Mouse (Mus musculus): ENCODE measurements around the gene Hectd2. TPM values are rescaled to one million over a fixed set of nuclear protein-coding genes. Genes with fewer than 3 reads are reported as not detected.

The Hectd2 gene
- total and polyA plus RNA-seq, 3 experiments, result 0.82 to 2.1 (median 1.8) TPM

DNA sequence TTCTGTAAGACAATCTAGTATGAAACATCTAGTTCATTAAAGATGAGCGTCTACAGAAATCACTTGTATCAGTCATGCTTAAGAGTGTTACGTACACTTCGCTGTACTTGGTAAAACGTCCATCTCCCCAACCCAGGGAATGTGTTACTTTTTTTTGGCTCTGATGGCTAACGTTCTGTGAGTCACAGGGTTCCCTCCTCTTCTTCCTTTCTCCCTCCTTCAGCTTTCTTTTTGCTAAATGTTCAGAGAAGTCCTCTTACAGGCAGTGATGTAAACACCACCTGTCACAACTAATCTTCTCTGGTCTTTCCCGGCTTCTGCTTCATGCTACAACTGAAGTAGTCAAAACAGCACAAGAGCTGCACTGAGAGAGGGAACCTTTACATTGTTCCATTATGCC lies 20.7 kb downstream of the Hectd2 start:
- Histone ChIP-seq H3K27ac (no peak overlapping the region), H3K4me3 (no peak overlapping the region), H3K36me3 (ENCODE audit: control insufficient read depth, insufficient read depth, low read length) (no peaks in the 10 kb centered on the region), H3K27me3 (ENCODE audit: control insufficient read depth, insufficient read depth, low read length) (no peaks in the 10 kb centered on the region), H3K9ac (ENCODE audit: low read depth, low read length) (no peak overlapping the region), H3K79me2 (replicated peaks; ENCODE audit: control insufficient read depth, insufficient read depth, low read length) (no peaks in the 10 kb centered on the region), H3K4me1 (ENCODE audit: control insufficient read depth, insufficient read depth, low read length) (no peaks in the 10 kb centered on the region)
- DNase-seq, result no peak
- TF ChIP-seq CTCF (IDR thresholded peaks at IDR 0.05) (no peak), EP300 (IDR thresholded peaks at IDR 0.05; ENCODE audit: insufficient read depth, low read depth, low read length) (no peak), POLR2A (IDR thresholded peaks at IDR 0.05; ENCODE audit: insufficient read depth, low read depth, low read length) (no peak)
- 86% methylated on average over 6 of the region's 6 CpGs for WGBS
- intact Hi-C loops (cut with DNase I), result no loop called here

DNA sequence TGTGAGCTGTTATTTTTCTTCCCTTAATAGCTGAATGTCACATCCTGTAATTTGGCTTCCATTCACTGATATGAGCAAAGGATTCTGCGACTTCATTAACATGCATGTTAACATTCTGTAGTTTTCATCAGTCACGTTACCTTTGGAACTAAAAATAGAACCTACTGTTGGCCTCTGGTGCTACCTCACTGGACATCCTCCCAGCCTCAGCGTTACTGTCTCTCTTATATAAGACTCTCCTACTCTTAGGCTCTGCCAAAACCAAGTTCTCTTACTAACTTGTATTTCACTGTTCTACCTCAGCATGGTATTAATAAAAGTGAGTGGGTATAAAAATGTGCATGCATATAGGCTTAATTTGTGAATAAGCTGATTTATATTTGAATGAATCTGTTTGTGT lies 26.4 kb downstream of the Hectd2 start:
- Histone ChIP-seq H3K79me2 (replicated peaks; ENCODE audit: control insufficient read depth, insufficient read depth, low read length) (no peaks in the 10 kb centered on the region), H3K9ac (ENCODE audit: low read depth, low read length) (no peak overlapping the region), H3K4me1 (ENCODE audit: control insufficient read depth, insufficient read depth, low read length) (no peaks in the 10 kb centered on the region), H3K36me3 (ENCODE audit: control insufficient read depth, insufficient read depth, low read length) (no peaks in the 10 kb centered on the region), H3K27ac (no peak overlapping the region), H3K27me3 (ENCODE audit: control insufficient read depth, insufficient read depth, low read length) (no peaks in the 10 kb centered on the region), H3K4me3 (no peak overlapping the region)
- WGBS, result 20% methylated on average over 3 of the region's 3 CpGs
- TF ChIP-seq CTCF (IDR thresholded peaks at IDR 0.05) (no peak), EP300 (IDR thresholded peaks at IDR 0.05; ENCODE audit: insufficient read depth, low read depth, low read length) (no peak), POLR2A (IDR thresholded peaks at IDR 0.05; ENCODE audit: insufficient read depth, low read depth, low read length) (no peak)
- no peak for DNase-seq
- intact Hi-C loops (cut with DNase I), result no loop called here

DNA sequence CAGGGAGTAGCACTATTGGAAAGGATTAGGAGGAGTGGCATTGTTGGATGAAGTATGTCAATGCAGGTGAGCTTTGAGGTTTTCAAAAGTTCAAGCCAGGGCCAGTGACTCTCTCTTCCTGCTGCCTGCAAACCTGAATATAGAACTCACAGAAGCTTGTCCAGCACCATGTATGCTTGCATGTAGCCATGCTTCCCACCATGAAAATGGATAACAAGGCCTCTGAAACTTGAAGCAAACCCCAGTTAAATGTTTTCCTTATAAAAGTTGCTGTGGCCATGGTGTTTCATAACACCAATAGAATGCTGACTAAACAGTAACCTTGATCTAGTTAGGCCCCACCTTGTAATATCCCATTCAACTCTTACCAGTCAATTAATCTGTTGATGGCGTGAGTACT lies 27.7 kb downstream of the Hectd2 start:
- Histone ChIP-seq H3K36me3 (ENCODE audit: control insufficient read depth, insufficient read depth, low read length) (no peaks in the 10 kb centered on the region), H3K27ac (no peak overlapping the region), H3K79me2 (replicated peaks; ENCODE audit: control insufficient read depth, insufficient read depth, low read length) (no peaks in the 10 kb centered on the region), H3K27me3 (ENCODE audit: control insufficient read depth, insufficient read depth, low read length) (no peaks in the 10 kb centered on the region), H3K4me3 (no peak overlapping the region), H3K9ac (ENCODE audit: low read depth, low read length) (no peak overlapping the region), H3K4me1 (ENCODE audit: control insufficient read depth, insufficient read depth, low read length) (no peaks in the 10 kb centered on the region)
- 96% methylated on average over 1 of the region's 1 CpGs for WGBS
- TF ChIP-seq CTCF (IDR thresholded peaks at IDR 0.05), result no peak
- no peak for TF ChIP-seq EP300 (IDR thresholded peaks at IDR 0.05; ENCODE audit: insufficient read depth, low read depth, low read length)
- TF ChIP-seq POLR2A (IDR thresholded peaks at IDR 0.05; ENCODE audit: insufficient read depth, low read depth, low read length), result no peak
- DNase-seq, result no peak
- intact Hi-C loops (cut with DNase I), result no loop called here

DNA sequence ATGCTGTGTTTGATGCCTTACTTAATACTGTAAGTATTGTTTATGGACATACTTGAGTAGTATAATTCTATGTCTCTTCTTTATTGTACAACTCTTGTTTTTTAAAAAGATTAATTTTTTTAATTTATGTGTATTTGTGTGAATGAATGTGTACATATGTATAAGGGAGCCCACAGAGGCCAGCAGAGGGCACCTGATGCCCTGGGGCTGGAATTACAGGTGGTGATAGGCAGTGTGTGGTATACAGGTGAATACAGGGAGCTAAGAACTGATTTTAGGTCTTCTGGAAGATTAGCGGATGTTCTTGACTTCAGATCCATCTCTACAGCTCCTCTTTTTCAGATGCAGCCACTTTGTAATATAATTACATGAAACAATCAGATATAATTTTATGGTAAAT lies 31.1 kb downstream of the Hectd2 start:
- intact Hi-C loops (cut with DNase I), result no loop called here
- Histone ChIP-seq H3K4me3 (no peak overlapping the region), H3K79me2 (replicated peaks; ENCODE audit: control insufficient read depth, insufficient read depth, low read length) (no peaks in the 10 kb centered on the region), H3K27me3 (ENCODE audit: control insufficient read depth, insufficient read depth, low read length) (no peaks in the 10 kb centered on the region), H3K27ac (no peak overlapping the region), H3K4me1 (ENCODE audit: control insufficient read depth, insufficient read depth, low read length) (no peaks in the 10 kb centered on the region), H3K36me3 (ENCODE audit: control insufficient read depth, insufficient read depth, low read length) (no peaks in the 10 kb centered on the region), H3K9ac (ENCODE audit: low read depth, low read length) (no peak overlapping the region)
- WGBS, result 100% methylated on average over 1 of the region's 1 CpGs
- no peak for DNase-seq
- peak; percentile 27 for TF ChIP-seq CTCF (IDR thresholded peaks at IDR 0.05)
- no peak for TF ChIP-seq EP300 (IDR thresholded peaks at IDR 0.05; ENCODE audit: insufficient read depth, low read depth, low read length)

DNA sequence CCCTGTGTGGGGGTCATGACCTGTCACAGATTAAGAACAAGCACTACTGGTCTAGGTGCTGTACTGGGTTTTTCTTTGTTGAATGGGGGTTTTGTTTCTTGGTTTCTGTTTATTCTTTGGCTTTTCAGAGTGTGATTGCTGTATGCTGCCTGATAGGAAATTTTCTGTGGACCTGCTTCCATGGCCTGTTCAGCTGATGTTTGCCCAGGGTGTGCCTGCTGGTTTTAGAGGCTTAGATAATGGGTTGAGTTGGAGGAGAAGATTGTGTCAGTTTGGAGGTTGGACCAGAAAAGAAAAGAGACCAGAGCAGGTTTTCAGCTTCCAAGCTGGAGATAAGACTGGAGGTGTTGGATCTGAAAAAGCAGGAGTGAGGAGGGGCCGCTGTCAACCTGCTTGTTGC lies 40.0 kb downstream of the Hectd2 start:
- H3K4me1 ChIP-seq (ENCODE audit: control insufficient read depth, insufficient read depth, low read length), result no peaks in the 10 kb centered on the region
- H3K36me3 ChIP-seq (ENCODE audit: control insufficient read depth, insufficient read depth, low read length), result no peaks in the 10 kb centered on the region
- 90% methylated on average over 1 of the region's 1 CpGs for WGBS
- H3K27ac ChIP-seq, result no peak overlapping the region
- intact Hi-C loops (cut with DNase I), result no loop called here
- DNase-seq, result no peak
- H3K79me2 ChIP-seq (replicated peaks; ENCODE audit: control insufficient read depth, insufficient read depth, low read length), result no peaks in the 10 kb centered on the region
- H3K9ac ChIP-seq (ENCODE audit: low read depth, low read length), result no peak overlapping the region
- no peak overlapping the region for H3K4me3 ChIP-seq
- no peaks in the 10 kb centered on the region for H3K27me3 ChIP-seq (ENCODE audit: control insufficient read depth, insufficient read depth, low read length)
- no peak for TF ChIP-seq CTCF (IDR thresholded peaks at IDR 0.05)
- TF ChIP-seq POLR2A (IDR thresholded peaks at IDR 0.05; ENCODE audit: insufficient read depth, low read depth, low read length), result no peak
- TF ChIP-seq EP300 (IDR thresholded peaks at IDR 0.05; ENCODE audit: insufficient read depth, low read depth, low read length), result no peak

DNA sequence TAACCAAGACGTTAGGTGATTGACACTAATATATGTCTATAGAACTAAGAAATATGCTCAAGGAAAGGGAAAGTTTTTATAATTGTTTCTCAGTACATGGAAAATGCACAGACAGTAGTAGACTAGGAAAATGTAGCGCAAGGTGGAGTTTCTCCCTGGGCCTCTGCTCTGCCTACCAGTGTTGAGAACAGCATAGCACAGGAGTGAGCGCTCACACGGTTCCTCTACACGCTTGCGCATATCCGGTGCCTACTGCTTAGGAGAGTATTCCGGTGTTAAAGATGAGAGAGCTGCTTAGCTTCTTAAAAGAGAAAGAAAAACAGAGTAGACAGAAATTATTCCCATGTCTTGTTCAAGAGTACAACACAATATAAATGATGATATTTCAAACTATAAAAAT lies 47.4 kb downstream of the Hectd2 start:
- no peak for TF ChIP-seq EP300 (IDR thresholded peaks at IDR 0.05; ENCODE audit: insufficient read depth, low read depth, low read length)
- intact Hi-C loops (cut with DNase I), result loop anchor here (10.0 kb wide), 1 partner anchor 323 kb away; the partner anchor contains the start of gene Btaf1
- Histone ChIP-seq H3K27me3 (ENCODE audit: control insufficient read depth, insufficient read depth, low read length) (no peaks in the 10 kb centered on the region), H3K4me1 (ENCODE audit: control insufficient read depth, insufficient read depth, low read length) (no peaks in the 10 kb centered on the region; the same call in 1 of the 2 replicates), H3K4me3 (no peak overlapping the region), H3K9ac (ENCODE audit: low read depth, low read length) (no peak overlapping the region), H3K27ac (no peak overlapping the region), H3K36me3 (ENCODE audit: control insufficient read depth, insufficient read depth, low read length) (no peaks in the 10 kb centered on the region), H3K79me2 (replicated peaks; ENCODE audit: control insufficient read depth, insufficient read depth, low read length) (no peaks in the 10 kb centered on the region)
- DNase-seq, result no peak
- WGBS, result 94% methylated on average over 8 of the region's 8 CpGs
